Mouse (Mus musculus): ENCODE results near the gene Plekha5. TPM values are rescaled to one million over a fixed set of nuclear protein-coding genes. Genes with fewer than 3 reads are reported as not detected.

Plekha5 gene
- polyA plus RNA-seq, 1 experiment from 2014 or later: 26.1 TPM

GRCm38 (mm10) chr6:140624096-140625051, 200.5 kb downstream of the Plekha5 start:
- peak; percentile 17 for ATAC-seq (ENCODE audit: insufficient number of reproducible peaks, insufficient read depth, low FRiP score, low read depth)
- WGBS: under 1% methylated on average over 62 of the region's 80 CpGs
- no peaks in the 10 kb centered on the region for H3K36me3 ChIP-seq (ENCODE audit: control insufficient read depth, insufficient read depth, low read length)

GRCm38 (mm10) chr6:140629176-140629859, 205.5 kb downstream of the Plekha5 start:
- Histone ChIP-seq H3K36me3 (ENCODE audit: control insufficient read depth, insufficient read depth, low read length) (peaks cover 5% of the 10 kb centered on the region), H3K4me3 (ENCODE audit: control insufficient read depth in 1 of 2, insufficient read depth in 1 of 2, low read depth in 1 of 2, low read length in 2 of 2) (no peak overlapping the region), H3K9ac (ENCODE audit: low read length) (no peak overlapping the region), H3K9me3 (ENCODE audit: control insufficient read depth, low read length) (no peaks in the 10 kb centered on the region), H3K27ac (replicated peaks in 1 of 2; ENCODE audit: control insufficient read depth in 1 of 2, insufficient read depth in 1 of 2, low read depth in 2 of 2, low read length in 2 of 2) (no peak overlapping the region), H3K27me3 (ENCODE audit: control insufficient read depth, insufficient read depth, low read length) (no peaks in the 10 kb centered on the region), H3K4me2 (ENCODE audit: low read length) (no peak overlapping the region), H3K4me1 (ENCODE audit: control insufficient read depth in 2 of 2, insufficient read depth in 2 of 2, low read length in 2 of 2) (peaks cover 10 to 36% of the 10 kb centered on the region in 2 experiments)
- WGBS: 89% methylated on average over 4 of the region's 4 CpGs
- no peak for ATAC-seq (ENCODE audit: insufficient number of reproducible peaks, insufficient read depth, low FRiP score, low read depth)

More at GRCm38 (mm10) chr6:140624096-140625051, 200.5 kb downstream of the Plekha5 start:
- peak overlapping the region; percentile 88 for H3K4me2 ChIP-seq (ENCODE audit: low read length)
- peak overlapping the region; percentile 99 for H3K9ac ChIP-seq (ENCODE audit: low read length)
- peak overlapping the region; percentile 88 to 96 for H3K27ac ChIP-seq (replicated peaks in 1 of 2; ENCODE audit: control insufficient read depth in 1 of 2, insufficient read depth in 1 of 2, low read depth in 2 of 2, low read length in 2 of 2)
- H3K4me1 ChIP-seq (ENCODE audit: control insufficient read depth in 2 of 2, insufficient read depth in 2 of 2, low read length in 2 of 2): peaks cover 17 to 29% of the 10 kb centered on the region in 2 experiments
- H3K9me3 ChIP-seq (ENCODE audit: control insufficient read depth, low read length): no peaks in the 10 kb centered on the region
- peak overlapping the region; percentile 96 to 100 for H3K4me3 ChIP-seq (ENCODE audit: control insufficient read depth in 1 of 2, insufficient read depth in 1 of 2, low read depth in 1 of 2, low read length in 2 of 2)
- no peaks in the 10 kb centered on the region for H3K27me3 ChIP-seq (ENCODE audit: control insufficient read depth, insufficient read depth, low read length)

DNA sequence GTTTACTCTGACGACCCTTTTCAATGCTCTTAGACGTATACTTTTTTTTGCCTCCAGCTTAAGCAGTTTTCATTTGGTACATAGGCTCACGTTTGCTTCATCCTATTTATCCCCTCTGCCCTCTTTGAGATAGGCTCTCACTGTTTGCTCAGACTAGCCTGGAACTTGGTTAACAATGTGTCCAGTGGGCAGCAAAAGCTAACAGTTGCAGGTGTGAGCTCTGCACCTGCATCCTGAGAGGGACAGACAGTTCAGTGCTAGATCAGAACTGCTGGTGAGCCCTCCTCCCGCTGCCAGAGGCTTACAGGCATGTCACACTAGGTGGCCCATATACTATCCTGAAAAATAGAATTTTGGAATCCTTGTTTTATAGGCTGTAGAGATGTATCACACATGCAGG, 206.5 kb downstream of the Plekha5 start:
- ATAC-seq (ENCODE audit: insufficient number of reproducible peaks, insufficient read depth, low FRiP score, low read depth): no peak
- Histone ChIP-seq H3K4me1 (ENCODE audit: control insufficient read depth in 2 of 2, insufficient read depth in 2 of 2, low read length in 2 of 2) (peaks cover 10 to 32% of the 10 kb centered on the region in 2 experiments), H3K4me2 (ENCODE audit: low read length) (no peak overlapping the region), H3K27me3 (ENCODE audit: control insufficient read depth, insufficient read depth, low read length) (no peaks in the 10 kb centered on the region), H3K4me3 (ENCODE audit: control insufficient read depth in 1 of 2, insufficient read depth in 1 of 2, low read depth in 1 of 2, low read length in 2 of 2) (no peak overlapping the region), H3K9me3 (ENCODE audit: control insufficient read depth, low read length) (no peaks in the 10 kb centered on the region), H3K9ac (ENCODE audit: low read length) (no peak overlapping the region), H3K27ac (replicated peaks in 1 of 2; ENCODE audit: control insufficient read depth in 1 of 2, insufficient read depth in 1 of 2, low read depth in 2 of 2, low read length in 2 of 2) (no peak overlapping the region), H3K36me3 (ENCODE audit: control insufficient read depth, insufficient read depth, low read length) (peaks cover 14% of the 10 kb centered on the region)
- 76% methylated on average over 4 of the region's 4 CpGs for WGBS

DNA sequence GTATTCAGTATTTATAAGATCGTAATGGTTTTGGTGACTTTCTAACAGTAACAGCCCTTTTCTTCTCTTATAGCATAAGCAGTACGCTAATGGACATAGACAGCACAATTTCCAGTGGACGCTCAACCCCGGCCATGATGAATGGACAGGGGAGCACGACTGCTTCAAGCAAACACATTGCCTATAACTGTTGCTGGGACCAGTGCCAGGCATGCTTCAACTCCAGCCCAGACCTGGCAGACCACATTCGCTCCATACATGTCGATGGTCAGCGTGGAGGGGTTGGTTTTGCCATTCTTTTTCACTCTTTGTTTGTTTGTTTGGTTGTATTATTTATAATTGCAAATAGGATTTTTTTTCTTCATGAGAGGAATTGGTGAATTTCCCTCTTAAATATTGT, 209.8 kb downstream of the Plekha5 start:
- peaks cover 0 to 11% of the 10 kb centered on the region in 2 experiments; a peak in 2 of 4 replicates for H3K4me1 ChIP-seq (ENCODE audit: control insufficient read depth in 2 of 2, insufficient read depth in 2 of 2, low read length in 2 of 2)
- no peak for ATAC-seq (ENCODE audit: insufficient number of reproducible peaks, insufficient read depth, low FRiP score, low read depth)
- H3K9ac ChIP-seq (ENCODE audit: low read length): no peak overlapping the region
- H3K36me3 ChIP-seq (ENCODE audit: control insufficient read depth, insufficient read depth, low read length): peaks cover 45% of the 10 kb centered on the region
- H3K9me3 ChIP-seq (ENCODE audit: control insufficient read depth, low read length): no peaks in the 10 kb centered on the region
- H3K27me3 ChIP-seq (ENCODE audit: control insufficient read depth, insufficient read depth, low read length): no peaks in the 10 kb centered on the region
- no peak overlapping the region for H3K4me2 ChIP-seq (ENCODE audit: low read length)
- no peak overlapping the region for H3K27ac ChIP-seq (replicated peaks in 1 of 2; ENCODE audit: control insufficient read depth in 1 of 2, insufficient read depth in 1 of 2, low read depth in 2 of 2, low read length in 2 of 2)
- 79% methylated on average over 8 of the region's 8 CpGs for WGBS
- H3K4me3 ChIP-seq (ENCODE audit: control insufficient read depth in 1 of 2, insufficient read depth in 1 of 2, low read depth in 1 of 2, low read length in 2 of 2): no peak overlapping the region

GRCm38 (mm10) chr6:140636290-140636689, 212.4 kb downstream of the Plekha5 start:
- H3K27ac ChIP-seq (replicated peaks in 1 of 2; ENCODE audit: control insufficient read depth in 1 of 2, insufficient read depth in 1 of 2, low read depth in 2 of 2, low read length in 2 of 2): no peak overlapping the region
- H3K27me3 ChIP-seq (ENCODE audit: control insufficient read depth, insufficient read depth, low read length): no peaks in the 10 kb centered on the region
- peaks cover 70% of the 10 kb centered on the region for H3K36me3 ChIP-seq (ENCODE audit: control insufficient read depth, insufficient read depth, low read length)
- no peak overlapping the region for H3K9ac ChIP-seq (ENCODE audit: low read length)
- ATAC-seq (ENCODE audit: insufficient number of reproducible peaks, insufficient read depth, low FRiP score, low read depth): no peak
- no peak overlapping the region for H3K4me3 ChIP-seq (ENCODE audit: control insufficient read depth in 1 of 2, insufficient read depth in 1 of 2, low read depth in 1 of 2, low read length in 2 of 2)
- 85% methylated on average over 4 of the region's 4 CpGs for WGBS
- peaks cover 0 to 5% of the 10 kb centered on the region in 2 experiments; a peak in 1 of 4 replicates for H3K4me1 ChIP-seq (ENCODE audit: control insufficient read depth in 2 of 2, insufficient read depth in 2 of 2, low read length in 2 of 2)
- H3K9me3 ChIP-seq (ENCODE audit: control insufficient read depth, low read length): no peaks in the 10 kb centered on the region
- no peak overlapping the region for H3K4me2 ChIP-seq (ENCODE audit: low read length)

- Histone ChIP-seq H3K36me3 (ENCODE audit: control insufficient read depth, insufficient read depth, low read length) (peaks cover 91% of the 10 kb centered on the region), H3K9me3 (ENCODE audit: control insufficient read depth, low read length) (no peaks in the 10 kb centered on the region), H3K27me3 (ENCODE audit: control insufficient read depth, insufficient read depth, low read length) (no peaks in the 10 kb centered on the region), H3K4me1 (ENCODE audit: control insufficient read depth in 2 of 2, insufficient read depth in 2 of 2, low read length in 2 of 2) (no peaks in the 10 kb centered on the region), H3K4me3 (ENCODE audit: control insufficient read depth in 1 of 2, insufficient read depth in 1 of 2, low read depth in 1 of 2, low read length in 2 of 2) (no peak overlapping the region), H3K9ac (ENCODE audit: low read length) (no peak overlapping the region), H3K4me2 (ENCODE audit: low read length) (no peak overlapping the region), H3K27ac (replicated peaks in 1 of 2; ENCODE audit: control insufficient read depth in 1 of 2, insufficient read depth in 1 of 2, low read depth in 2 of 2, low read length in 2 of 2) (no peak overlapping the region)
- ATAC-seq (ENCODE audit: insufficient number of reproducible peaks, insufficient read depth, low FRiP score, low read depth): no peak
- 95% methylated on average over 7 of the region's 7 CpGs for WGBS
Measured at GRCm38 (mm10) chr6:140642010-140642409, 218.2 kb downstream of the Plekha5 start.

DNA sequence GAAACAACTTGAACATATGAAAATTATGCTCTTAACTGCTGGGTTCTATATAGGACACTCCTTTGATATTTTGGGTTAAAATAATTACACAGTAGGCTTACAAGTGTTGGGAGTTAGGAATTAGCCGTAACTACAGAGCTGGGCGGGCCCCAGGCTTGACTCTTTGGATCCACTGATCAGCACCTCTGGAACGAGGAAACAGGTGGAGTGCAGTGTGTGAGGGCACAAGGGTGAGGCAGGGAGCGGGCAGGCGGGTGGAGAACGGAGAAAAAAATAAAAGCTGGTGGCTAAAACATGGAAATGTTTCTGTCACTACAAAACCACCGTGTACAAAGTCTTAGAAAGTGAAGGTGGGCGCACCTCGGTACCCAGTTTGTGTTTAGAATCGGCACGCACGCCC, 218.8 kb downstream of the Plekha5 start:
- no peak overlapping the region for H3K4me3 ChIP-seq (ENCODE audit: control insufficient read depth in 1 of 2, insufficient read depth in 1 of 2, low read depth in 1 of 2, low read length in 2 of 2)
- no peak for ATAC-seq (ENCODE audit: insufficient number of reproducible peaks, insufficient read depth, low FRiP score, low read depth)
- peaks cover 92% of the 10 kb centered on the region for H3K36me3 ChIP-seq (ENCODE audit: control insufficient read depth, insufficient read depth, low read length)
- H3K4me2 ChIP-seq (ENCODE audit: low read length): no peak overlapping the region
- no peak overlapping the region for H3K9ac ChIP-seq (ENCODE audit: low read length)
- no peaks in the 10 kb centered on the region for H3K27me3 ChIP-seq (ENCODE audit: control insufficient read depth, insufficient read depth, low read length)
- H3K4me1 ChIP-seq (ENCODE audit: control insufficient read depth in 2 of 2, insufficient read depth in 2 of 2, low read length in 2 of 2): no peaks in the 10 kb centered on the region
- no peaks in the 10 kb centered on the region for H3K9me3 ChIP-seq (ENCODE audit: control insufficient read depth, low read length)
- 93% methylated on average over 12 of the region's 12 CpGs for WGBS
- no peak overlapping the region for H3K27ac ChIP-seq (replicated peaks in 1 of 2; ENCODE audit: control insufficient read depth in 1 of 2, insufficient read depth in 1 of 2, low read depth in 2 of 2, low read length in 2 of 2)
